Mouse (Mus musculus) spleen, adult 2 months (tissue): ENCODE results near the gene Uap1l1.

Experiments
- CTCF ChIP-seq: fragments of 200-500 bp; IDR thresholded peaks from 2 replicates; pipeline ENCODE4 v1.5.1; 2011; ENCODE audit warnings: mild to moderate bottlenecking, inconsistent platforms; ENCODE audit not compliant: insufficient read depth, insufficient read length, insufficient replicate concordance; ENCODE audit errors: extremely low read depth
- POLR2A ChIP-seq: fragments of 200-500 bp; IDR thresholded peaks from 2 replicates; pipeline ENCODE4 v1.6.1; 2011; ENCODE audit warnings: low read depth, low read length, inconsistent platforms

DNA sequence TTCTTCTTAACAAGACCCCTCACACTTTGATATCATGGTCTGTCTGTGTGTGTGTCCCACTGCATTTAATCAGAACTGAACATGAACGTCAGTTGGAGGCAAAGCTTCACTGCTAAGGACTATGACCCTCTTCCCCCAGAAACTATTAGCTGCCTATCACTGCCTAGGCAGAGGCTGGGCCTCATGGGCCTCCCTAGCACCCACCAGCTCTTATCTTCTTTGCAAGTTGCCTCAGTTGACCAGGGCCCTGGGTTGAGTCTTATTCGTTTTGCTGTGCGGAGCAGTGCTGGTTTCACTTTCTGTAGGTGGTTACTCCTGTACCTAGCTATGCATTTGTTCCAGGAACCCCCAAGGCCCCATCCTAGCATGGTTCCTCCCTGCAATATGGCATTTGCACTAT lies 4.5 kb upstream of the Uap1l1 start:
- no peak for TF ChIP-seq CTCF
- TF ChIP-seq POLR2A: no peak
